Mouse (Mus musculus): Measurements from ENCODE around the gene Mfap5. TPM values are rescaled to one million over a fixed set of nuclear protein-coding genes. Genes with fewer than 3 reads are reported as not detected.
"Not testable (repeated sequence)": the region's sequence is repeated elsewhere in the genome, so short reads cannot be mapped to it uniquely, and the experiment has no call there.

Mfap5 gene
- total and polyA plus RNA-seq, 3 experiments = 20.5 to 113 (median 22.4) TPM

- no peaks in the 10 kb centered on the region for H3K36me3 ChIP-seq (ENCODE audit: control insufficient read depth, insufficient read depth, low read length)
- no peak overlapping the region for H3K4me3 ChIP-seq
- H3K27me3 ChIP-seq (ENCODE audit: control insufficient read depth, insufficient read depth, low read length) = no peaks in the 10 kb centered on the region
- no peak overlapping the region for H3K9ac ChIP-seq (ENCODE audit: low read depth, low read length)
- H3K27ac ChIP-seq = no peak overlapping the region
- H3K79me2 ChIP-seq (replicated peaks; ENCODE audit: control insufficient read depth, insufficient read depth, low read length) = no peaks in the 10 kb centered on the region
- 47% methylated on average over 3 of the region's 3 CpGs for WGBS
- DNase-seq = no peak
- intact Hi-C loops (cut with DNase I) = no loop called here
- TF ChIP-seq CTCF (IDR thresholded peaks at IDR 0.05) = no peak
- no peak for TF ChIP-seq POLR2A (IDR thresholded peaks at IDR 0.05; ENCODE audit: insufficient read depth, low read depth, low read length)
- TF ChIP-seq EP300 (IDR thresholded peaks at IDR 0.05; ENCODE audit: insufficient read depth, low read depth, low read length) = no peak
- no peaks in the 10 kb centered on the region for H3K4me1 ChIP-seq (ENCODE audit: control insufficient read depth, insufficient read depth, low read length)
These were observed 28.4 kb downstream of the Mfap5 start for GRCm38 (mm10) chr6:122534032-122534431.

- Histone ChIP-seq H3K36me3 (ENCODE audit: control insufficient read depth, insufficient read depth, low read length) (no peaks in the 10 kb centered on the region), H3K4me3 (no peak overlapping the region), H3K79me2 (replicated peaks; ENCODE audit: control insufficient read depth, insufficient read depth, low read length) (no peaks in the 10 kb centered on the region), H3K27me3 (ENCODE audit: control insufficient read depth, insufficient read depth, low read length) (no peaks in the 10 kb centered on the region), H3K9ac (ENCODE audit: low read depth, low read length) (no peak overlapping the region), H3K27ac (no peak overlapping the region), H3K4me1 (ENCODE audit: control insufficient read depth, insufficient read depth, low read length) (no peaks in the 10 kb centered on the region)
- no peak for TF ChIP-seq CTCF (IDR thresholded peaks at IDR 0.05)
- no peak for TF ChIP-seq EP300 (IDR thresholded peaks at IDR 0.05; ENCODE audit: insufficient read depth, low read depth, low read length)
- no peak for TF ChIP-seq POLR2A (IDR thresholded peaks at IDR 0.05; ENCODE audit: insufficient read depth, low read depth, low read length)
- intact Hi-C loops (cut with DNase I) = no loop called here
- 85% methylated on average over 9 of the region's 9 CpGs for WGBS
- no peak for DNase-seq
These were observed 33.9 kb downstream of the Mfap5 start for GRCm38 (mm10) chr6:122539564-122539963.

DNA sequence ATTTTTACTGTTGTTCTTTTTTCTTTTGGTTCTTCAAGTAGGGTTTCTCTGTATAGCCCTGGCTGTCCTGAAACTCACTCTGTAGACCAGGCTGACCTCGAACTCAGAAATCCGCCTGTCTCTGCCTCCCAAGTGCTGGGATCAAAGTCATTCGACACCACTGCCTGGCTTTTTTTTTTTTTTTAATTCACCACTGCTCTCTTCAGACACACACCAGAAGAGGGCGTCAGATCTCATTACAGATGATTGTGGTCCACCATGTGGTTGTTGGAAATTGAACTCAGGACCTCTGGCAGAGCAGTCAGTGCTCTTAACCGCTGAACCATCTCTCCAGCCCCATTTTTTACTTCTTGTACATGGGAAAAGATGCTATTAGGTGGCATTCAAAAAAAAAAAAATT lies 36.8 kb downstream of the Mfap5 start:
- WGBS = 67% methylated on average over 5 of the region's 5 CpGs
- H3K9ac ChIP-seq (ENCODE audit: low read depth, low read length); H3K27ac ChIP-seq; H3K27me3 ChIP-seq (ENCODE audit: control insufficient read depth, insufficient read depth, low read length); intact Hi-C loops (cut with DNase I); H3K4me1 ChIP-seq (ENCODE audit: control insufficient read depth, insufficient read depth, low read length); H3K36me3 ChIP-seq (ENCODE audit: control insufficient read depth, insufficient read depth, low read length); H3K4me3 ChIP-seq; H3K79me2 ChIP-seq (replicated peaks; ENCODE audit: control insufficient read depth, insufficient read depth, low read length); DNase-seq: not testable (repeated sequence)

- no peak for DNase-seq
These were observed 37.9 kb downstream of the Mfap5 start for GRCm38 (mm10) chr6:122543574-122543973.

DNA sequence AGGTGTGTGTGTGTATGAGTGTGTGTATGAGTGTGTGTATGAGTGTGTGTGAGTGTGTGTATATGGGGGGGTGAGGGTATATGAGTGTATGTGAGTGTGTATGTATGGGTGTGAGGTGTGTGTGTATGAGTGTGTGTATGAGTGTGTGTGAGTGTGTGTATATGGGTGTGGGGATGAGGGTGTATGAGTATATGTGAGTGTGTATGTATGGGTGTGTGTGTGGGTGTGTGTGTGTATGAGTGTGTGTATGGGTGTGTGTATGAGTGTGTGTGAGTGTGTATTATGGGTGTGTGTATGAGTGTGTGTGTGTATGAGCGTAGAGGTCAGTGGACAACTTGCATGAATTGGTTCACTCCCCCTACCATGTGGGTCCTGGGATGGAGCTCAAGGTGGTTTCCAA lies 39.0 kb downstream of the Mfap5 start:
- no peak for TF ChIP-seq EP300 (IDR thresholded peaks at IDR 0.05; ENCODE audit: insufficient read depth, low read depth, low read length)
- no peak for TF ChIP-seq CTCF (IDR thresholded peaks at IDR 0.05)
- TF ChIP-seq POLR2A (IDR thresholded peaks at IDR 0.05; ENCODE audit: insufficient read depth, low read depth, low read length) = no peak
- no peak overlapping the region for H3K27ac ChIP-seq
- WGBS = 89% methylated on average over 1 of the region's 1 CpGs
- H3K4me3 ChIP-seq = no peak overlapping the region
- H3K79me2 ChIP-seq (replicated peaks; ENCODE audit: control insufficient read depth, insufficient read depth, low read length) = no peaks in the 10 kb centered on the region
- intact Hi-C loops (cut with DNase I) = no loop called here
- H3K27me3 ChIP-seq (ENCODE audit: control insufficient read depth, insufficient read depth, low read length) = no peaks in the 10 kb centered on the region
- no peak for DNase-seq
- no peak overlapping the region for H3K9ac ChIP-seq (ENCODE audit: low read depth, low read length)
- no peaks in the 10 kb centered on the region for H3K36me3 ChIP-seq (ENCODE audit: control insufficient read depth, insufficient read depth, low read length)
- H3K4me1 ChIP-seq (ENCODE audit: control insufficient read depth, insufficient read depth, low read length) = peaks cover 1% of the 10 kb centered on the region; the same call in 1 of the 2 replicates

More at GRCm38 (mm10) chr6:122543574-122543973, 37.9 kb downstream of the Mfap5 start:
- 72% methylated on average over 5 of the region's 5 CpGs for WGBS
- Histone ChIP-seq H3K4me3 (no peak overlapping the region), H3K9ac (ENCODE audit: low read depth, low read length) (no peak overlapping the region), H3K27ac (no peak overlapping the region), H3K4me1 (ENCODE audit: control insufficient read depth, insufficient read depth, low read length) (peaks cover 1% of the 10 kb centered on the region; the same call in 1 of the 2 replicates), H3K79me2 (replicated peaks; ENCODE audit: control insufficient read depth, insufficient read depth, low read length) (no peaks in the 10 kb centered on the region), H3K27me3 (ENCODE audit: control insufficient read depth, insufficient read depth, low read length) (no peaks in the 10 kb centered on the region), H3K36me3 (ENCODE audit: control insufficient read depth, insufficient read depth, low read length) (no peaks in the 10 kb centered on the region)
- intact Hi-C loops (cut with DNase I) = no loop called here
- TF ChIP-seq EP300 (IDR thresholded peaks at IDR 0.05; ENCODE audit: insufficient read depth, low read depth, low read length) (no peak), CTCF (IDR thresholded peaks at IDR 0.05) (no peak), POLR2A (IDR thresholded peaks at IDR 0.05; ENCODE audit: insufficient read depth, low read depth, low read length) (no peak)

DNA sequence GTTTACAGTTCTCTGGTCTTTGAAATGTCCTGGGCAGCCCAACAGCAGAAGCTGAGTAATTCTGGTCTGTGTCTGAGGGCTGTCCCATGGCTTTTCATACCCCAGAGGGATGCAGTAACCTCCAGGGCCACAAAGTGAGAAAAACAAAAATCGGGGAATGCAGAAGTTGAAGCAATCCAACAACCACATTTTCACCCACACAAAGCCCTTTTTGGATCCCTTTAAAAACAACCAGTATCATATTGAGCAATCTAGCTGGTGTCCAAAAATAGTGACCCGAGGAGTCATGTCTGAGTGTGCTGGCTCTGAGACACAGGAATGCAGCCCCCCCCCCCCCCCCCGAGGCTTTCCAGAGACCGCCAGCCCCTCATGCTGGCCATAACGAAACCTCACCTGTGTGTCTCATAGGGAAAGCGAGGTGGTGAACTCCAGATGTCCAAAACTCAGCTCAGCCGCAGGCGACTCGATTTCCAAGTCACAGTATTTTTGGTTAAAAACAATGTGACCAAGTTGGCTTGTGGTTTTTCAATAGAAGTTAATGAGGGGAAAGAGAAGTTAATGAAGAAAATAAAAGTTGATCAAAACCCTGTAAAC lies 39.7 kb downstream of the Mfap5 start:
- WGBS = 57% methylated on average over 9 of the region's 9 CpGs
- intact Hi-C loops (cut with DNase I) = no loop called here
- H3K4me3 ChIP-seq = no peak overlapping the region
- peak in 1 of 2 experiments; percentile 13 for DNase-seq
- H3K79me2 ChIP-seq (replicated peaks; ENCODE audit: control insufficient read depth, insufficient read depth, low read length) = no peaks in the 10 kb centered on the region
- H3K27me3 ChIP-seq (ENCODE audit: control insufficient read depth, insufficient read depth, low read length) = no peaks in the 10 kb centered on the region
- peaks cover 1% of the 10 kb centered on the region; the same call in 1 of the 2 replicates for H3K4me1 ChIP-seq (ENCODE audit: control insufficient read depth, insufficient read depth, low read length)
- no peaks in the 10 kb centered on the region for H3K36me3 ChIP-seq (ENCODE audit: control insufficient read depth, insufficient read depth, low read length)
- no peak for TF ChIP-seq CTCF (IDR thresholded peaks at IDR 0.05)
- no peak for TF ChIP-seq EP300 (IDR thresholded peaks at IDR 0.05; ENCODE audit: insufficient read depth, low read depth, low read length)
- no peak for TF ChIP-seq POLR2A (IDR thresholded peaks at IDR 0.05; ENCODE audit: insufficient read depth, low read depth, low read length)
- no peak overlapping the region for H3K27ac ChIP-seq
- no peak overlapping the region for H3K9ac ChIP-seq (ENCODE audit: low read depth, low read length)

Measured in heart, adult 2 months (tissue).